Mouse (Mus musculus) left cerebral cortex, adult 9 months (tissue): Measurements from ENCODE around the gene Dennd1b.
A peak's percentile ranks its signal among the peaks of the same experiment; 100 is the strongest.

Experiments used
- DNase-seq, 2 experiments: peaks; one replicate each; pipeline ENCODE4 v3.0.0; 2022; ENCODE audit warnings: low spot score in 2 of 2

Dennd1b gene

DNA sequence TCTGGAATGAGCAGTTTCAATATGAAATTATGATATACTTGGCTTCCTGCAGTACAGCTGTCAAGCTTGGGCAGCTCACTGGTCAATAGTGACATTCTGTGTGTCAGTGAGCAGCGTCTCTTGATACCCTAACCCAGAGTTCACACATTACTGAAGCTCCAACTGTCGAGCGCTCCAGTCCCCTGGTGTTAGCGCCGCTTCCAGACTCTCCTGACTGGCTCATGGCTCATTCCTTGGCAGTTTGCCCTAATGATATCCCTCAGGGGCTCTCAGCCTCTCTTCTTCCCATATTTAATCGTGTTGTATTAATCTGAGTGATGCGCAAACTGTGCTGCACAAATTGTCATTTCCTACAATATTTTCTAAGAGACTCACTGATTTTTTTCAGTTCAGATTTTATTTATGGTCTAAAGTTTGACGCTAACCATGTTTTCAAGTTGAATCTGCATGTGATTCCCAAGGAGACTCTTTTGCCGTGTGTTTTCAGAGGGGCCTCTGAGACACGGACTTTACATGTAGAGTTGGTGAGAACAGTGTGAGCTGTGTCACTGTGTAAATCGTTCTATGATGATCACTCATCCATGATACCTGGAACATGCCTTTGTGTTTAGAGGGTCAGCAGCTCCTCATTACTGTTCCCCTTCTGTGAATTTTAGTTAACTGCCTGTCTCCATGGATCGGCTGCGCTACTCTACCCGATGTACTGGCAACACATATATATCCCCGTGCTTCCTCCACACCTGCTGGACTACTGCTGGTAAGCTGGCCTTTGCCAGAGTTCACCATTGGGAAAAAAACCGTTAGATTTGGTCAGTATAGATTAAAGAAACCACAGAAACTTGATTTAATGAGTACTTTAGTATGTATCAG, 117.5 kb downstream of the Dennd1b start:
- DNase-seq: no peak

DNA sequence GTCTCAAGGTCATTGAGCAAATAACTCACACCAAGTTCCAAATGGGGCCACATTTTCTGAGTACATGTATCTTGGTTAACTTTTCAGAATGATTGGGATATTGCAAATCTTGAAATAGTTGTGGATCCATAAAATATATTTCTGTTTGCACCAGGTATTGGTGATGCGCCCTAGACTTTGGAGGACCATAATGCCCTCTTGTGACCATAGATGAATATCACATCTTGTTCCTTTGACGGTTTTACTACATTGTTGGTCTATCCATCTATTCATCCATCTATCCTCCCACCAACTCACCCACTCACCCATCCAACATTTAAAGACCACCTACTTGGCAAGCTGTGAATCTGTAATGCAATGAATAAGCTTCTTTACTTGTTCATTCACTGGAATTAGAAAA, 120.1 kb downstream of the Dennd1b start:
- DNase-seq: no peak

DNA sequence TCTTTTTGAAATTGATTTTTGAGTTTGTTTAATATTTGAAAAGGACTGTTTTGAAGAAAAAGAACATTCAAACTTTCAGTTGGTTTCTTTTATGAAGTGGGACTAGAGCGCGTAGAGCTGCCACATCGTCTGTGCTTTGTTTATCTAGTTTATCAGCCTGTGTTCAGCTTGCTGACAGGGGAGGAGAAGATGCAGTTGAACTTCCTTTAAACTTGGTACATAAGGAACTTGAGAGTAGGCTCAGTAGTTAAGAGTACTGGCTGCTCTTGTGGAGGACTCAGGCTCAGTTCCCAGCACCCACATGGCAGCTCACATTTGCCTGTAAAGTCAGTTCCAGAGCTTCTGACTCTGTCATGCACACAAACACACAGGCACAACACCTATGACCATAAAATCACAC, 124.3 kb downstream of the Dennd1b start:
- no peak for DNase-seq

DNA sequence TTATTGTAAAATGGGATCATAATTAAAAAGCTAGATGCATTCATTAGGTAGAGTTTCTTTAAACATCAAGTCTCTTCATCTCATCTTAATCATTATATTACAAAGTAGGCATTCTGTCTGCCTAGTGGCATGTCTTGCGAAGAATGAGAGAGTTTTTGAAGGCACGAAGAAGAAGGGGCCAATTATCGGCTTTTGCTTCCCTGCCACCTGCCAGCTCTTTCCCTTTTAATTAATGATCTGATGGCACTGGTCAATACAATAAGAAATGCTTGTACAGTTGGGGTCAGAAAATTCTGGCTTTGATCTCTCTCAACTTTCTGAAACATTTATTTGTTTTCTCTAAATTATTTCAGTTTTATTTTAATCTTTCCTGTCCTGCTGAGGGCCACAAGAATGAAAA, 127.5 kb downstream of the Dennd1b start:
- no peak for DNase-seq

DNA sequence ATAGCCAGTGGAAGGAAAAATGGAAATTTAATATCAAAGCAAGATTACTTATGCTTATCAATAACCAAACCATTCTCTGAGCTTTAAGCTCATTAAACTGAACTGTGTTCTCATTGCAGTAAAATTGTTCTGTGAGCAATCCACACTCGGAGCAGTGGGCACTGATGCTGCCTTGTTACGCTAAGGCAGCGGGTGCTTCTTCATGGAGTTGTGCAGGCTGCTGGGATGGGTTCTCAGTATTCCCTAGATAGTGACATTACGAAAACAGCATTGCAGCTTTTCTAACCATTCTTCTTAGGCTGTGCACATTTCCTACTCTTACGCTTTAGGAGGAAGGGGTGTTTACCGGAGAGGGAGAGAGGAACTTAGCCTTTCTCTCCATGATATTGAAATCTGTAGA, 128.5 kb downstream of the Dennd1b start:
- DNase-seq: no peak

GRCm38 (mm10) chr1:139092144-139092543, 128.9 kb downstream of the Dennd1b start:
- no peak for DNase-seq

DNA sequence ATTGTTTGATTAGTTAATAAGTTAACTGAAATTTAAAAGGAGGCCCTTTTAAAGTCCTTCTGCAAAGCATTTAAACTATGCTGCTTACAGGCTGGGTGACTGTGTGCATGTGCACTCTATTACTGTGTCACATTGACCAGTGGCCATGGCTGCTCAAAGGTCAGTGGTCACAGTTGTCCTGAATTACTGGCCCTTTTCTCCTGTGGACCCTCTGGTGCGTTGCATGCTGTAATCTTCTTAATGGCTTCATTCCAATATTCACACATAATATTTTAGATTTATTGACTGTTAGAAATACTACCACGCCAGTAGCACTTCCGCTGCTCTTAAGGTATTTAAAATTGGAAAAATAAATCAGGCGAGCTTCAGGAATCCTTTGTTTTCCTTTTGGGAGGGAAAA, 129.5 kb downstream of the Dennd1b start:
- no peak for DNase-seq

DNA sequence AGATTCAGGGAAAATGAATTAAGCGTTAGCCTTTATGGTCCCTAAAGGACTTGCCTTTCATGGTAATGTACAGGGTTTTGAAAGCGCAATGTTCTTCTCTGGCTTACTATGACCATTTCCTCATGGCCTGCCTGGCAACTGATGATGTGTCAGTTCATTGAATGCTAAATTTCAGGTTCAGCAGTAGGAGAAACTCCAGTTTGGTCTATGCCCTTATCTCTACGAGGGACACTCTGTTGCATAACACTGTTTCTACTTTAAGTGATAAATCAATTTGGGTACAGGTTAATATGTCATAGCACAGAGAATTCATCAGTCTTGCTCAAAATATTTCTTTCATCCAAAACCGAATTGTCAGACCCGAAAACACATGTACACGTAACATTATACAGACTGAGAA, 133.1 kb downstream of the Dennd1b start:
- no peak for DNase-seq

DNA sequence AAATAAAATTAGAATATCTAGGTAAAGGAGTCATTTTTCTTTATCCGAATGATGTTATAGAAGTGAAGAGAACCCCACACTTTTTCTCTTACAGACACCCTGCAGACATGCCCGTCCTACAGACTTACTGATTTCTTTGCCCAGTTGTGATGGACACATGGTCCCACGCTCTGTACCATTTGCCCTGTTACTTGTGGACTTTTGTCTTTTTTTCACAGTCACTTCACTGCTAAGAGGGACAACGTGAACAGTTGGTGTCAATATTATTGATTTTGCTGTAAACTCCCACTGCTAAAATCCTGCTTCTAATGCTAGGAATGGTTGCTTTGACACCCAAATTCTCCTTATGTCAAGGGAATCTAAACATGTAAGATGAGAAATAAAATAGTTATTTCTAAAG, 134.9 kb downstream of the Dennd1b start:
- no peak for DNase-seq

DNA sequence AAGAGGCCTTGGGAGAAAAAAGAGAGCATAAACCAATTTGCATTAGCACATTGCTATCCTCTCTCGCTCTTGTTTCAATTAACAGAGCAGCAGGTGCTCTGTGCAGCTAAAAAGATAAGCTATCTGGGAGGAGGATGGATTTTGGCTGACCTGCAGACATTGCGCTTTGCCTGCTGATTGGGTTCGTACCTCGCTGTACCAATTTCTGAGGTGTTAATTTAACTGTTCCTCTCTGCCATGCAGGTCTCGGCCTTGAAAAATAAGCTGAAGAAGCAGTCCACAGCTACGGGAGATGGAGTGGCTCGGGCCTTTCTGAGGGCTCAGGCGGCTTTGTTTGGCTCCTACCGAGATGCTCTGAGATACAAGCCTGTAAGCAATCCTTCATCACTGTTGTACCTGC, 138.5 kb downstream of the Dennd1b start:
- DNase-seq: no peak

DNA sequence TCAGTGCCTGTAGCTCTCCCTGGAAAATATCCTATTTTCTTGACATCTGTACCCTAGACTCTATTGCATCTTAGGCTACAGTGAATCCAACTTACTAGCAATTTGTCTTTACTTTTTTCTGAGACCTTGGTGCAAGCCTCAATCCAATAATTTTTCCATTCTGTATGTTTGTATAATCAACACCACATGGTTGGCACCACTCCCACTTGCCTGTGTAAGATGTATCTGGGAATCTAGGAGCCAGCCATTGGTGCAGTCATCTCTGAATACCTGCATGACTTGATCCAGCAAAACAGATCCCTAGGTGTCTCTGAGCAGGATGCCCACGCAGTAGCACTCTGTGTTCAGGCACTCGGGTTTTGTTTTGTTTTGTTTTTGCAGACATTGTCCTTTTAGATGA, 145.0 kb downstream of the Dennd1b start:
- no peak for DNase-seq

GRCm38 (mm10) chr1:139122626-139123025, 159.4 kb downstream of the Dennd1b start:
- DNase-seq: no peak

DNA sequence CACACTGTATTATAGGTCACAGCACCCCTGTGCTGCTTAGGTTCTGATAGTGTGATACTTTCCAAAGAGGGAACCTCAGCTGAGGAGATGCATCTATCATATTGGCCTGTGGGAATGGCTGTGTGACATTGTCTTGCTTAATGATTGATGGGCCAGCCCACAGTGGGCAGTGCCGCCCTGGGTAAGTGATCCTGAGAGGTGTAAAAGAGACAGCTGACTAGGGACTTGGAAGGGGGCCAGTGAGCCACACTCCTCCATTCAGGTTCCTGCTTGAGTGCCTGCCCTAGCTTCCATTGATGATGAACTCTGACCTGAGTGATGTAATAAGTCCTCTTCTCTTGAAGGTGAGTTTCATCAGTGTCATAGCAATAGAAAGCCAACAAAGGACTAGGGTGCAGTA, 176.4 kb downstream of the Dennd1b start:
- no peak for DNase-seq

DNA sequence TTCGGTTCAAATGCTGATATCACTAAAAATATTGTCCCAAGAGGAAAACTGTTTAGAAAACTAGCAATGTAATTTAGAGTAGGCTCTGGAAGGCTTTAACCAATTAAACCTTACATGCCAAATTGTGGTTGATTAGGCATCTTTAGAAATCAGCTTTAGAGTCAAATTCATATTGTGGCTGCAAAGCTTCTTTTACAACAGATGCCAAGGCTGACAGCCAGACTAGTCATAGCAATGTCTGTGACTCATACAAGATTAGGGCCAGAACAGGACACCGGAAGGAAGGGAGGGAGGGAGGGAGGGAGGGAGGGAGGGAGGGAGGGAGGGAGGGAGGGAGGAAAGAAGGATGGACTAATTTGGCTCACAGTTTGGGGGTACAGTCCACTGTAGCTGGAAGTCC, 182.3 kb downstream of the Dennd1b start:
- DNase-seq: no peak

DNA sequence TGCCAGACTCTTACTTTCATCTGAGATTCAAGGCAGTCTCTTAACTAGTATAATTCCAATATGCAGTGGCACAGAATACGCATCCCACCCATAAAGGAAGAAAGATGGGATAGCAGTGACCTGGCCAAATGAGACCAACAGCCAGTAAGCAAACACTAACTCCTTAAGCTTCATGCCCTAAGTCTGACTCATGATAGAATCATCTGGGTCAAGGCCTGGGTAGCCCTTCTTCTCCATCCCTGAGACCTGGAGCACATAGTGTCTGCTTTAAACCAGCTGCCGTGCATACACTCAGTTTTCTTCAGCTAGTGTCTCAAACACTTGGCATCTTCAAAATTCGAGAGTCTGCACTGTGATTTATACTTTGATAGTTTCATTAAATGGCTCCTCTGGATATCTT, 183.1 kb downstream of the Dennd1b start:
- DNase-seq: no peak

- DNase-seq: no peak
Measured at GRCm38 (mm10) chr1:139153006-139153405, 189.8 kb downstream of the Dennd1b start.

DNA sequence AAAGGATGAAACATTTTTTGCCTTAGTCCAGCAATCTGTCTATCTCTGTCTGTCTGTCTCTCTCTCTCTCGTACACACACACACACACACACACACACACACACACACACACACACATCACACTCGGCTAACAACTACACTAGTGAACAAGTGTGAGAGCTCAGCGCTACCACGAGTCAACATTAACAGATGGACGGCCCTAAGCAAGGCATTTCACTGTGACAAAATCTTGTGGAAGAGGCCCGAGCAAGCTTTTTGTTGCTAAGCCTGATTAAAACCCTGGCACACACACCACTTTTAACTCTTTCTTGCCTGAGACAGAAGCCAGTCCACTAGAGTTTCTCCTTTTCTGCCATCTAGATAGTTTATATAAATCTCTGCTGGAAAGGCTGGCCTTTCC, 190.3 kb downstream of the Dennd1b start:
- no peak for DNase-seq

GRCm38 (mm10) chr1:139156397-139156796, 193.2 kb downstream of the Dennd1b start:
- peak in 1 of 2 experiments; percentile 26 for DNase-seq

- no peak for DNase-seq
Measured at GRCm38 (mm10) chr1:139161619-139162018, 198.4 kb downstream of the Dennd1b start.

DNA sequence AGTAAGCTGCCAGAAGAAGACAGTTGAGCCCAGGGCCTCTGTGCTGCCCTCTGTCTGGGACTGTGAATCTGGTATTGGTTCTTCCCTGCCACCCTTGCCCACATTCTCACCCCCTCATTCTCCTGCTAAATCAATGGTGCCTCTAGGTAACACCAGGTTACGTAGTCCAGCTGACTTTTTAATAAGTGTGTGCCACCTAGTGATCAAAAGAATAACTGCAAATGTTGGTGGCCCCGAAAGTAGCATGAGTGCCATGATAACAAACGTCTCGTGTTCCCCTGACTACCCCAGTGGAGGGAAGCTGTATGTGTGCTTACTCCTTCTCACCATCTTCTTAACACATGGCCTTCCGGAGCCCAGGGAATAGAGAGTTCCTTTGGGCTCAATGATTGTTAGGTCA, 199.6 kb downstream of the Dennd1b start:
- DNase-seq: peak in 1 of 2 experiments; percentile 37

DNA sequence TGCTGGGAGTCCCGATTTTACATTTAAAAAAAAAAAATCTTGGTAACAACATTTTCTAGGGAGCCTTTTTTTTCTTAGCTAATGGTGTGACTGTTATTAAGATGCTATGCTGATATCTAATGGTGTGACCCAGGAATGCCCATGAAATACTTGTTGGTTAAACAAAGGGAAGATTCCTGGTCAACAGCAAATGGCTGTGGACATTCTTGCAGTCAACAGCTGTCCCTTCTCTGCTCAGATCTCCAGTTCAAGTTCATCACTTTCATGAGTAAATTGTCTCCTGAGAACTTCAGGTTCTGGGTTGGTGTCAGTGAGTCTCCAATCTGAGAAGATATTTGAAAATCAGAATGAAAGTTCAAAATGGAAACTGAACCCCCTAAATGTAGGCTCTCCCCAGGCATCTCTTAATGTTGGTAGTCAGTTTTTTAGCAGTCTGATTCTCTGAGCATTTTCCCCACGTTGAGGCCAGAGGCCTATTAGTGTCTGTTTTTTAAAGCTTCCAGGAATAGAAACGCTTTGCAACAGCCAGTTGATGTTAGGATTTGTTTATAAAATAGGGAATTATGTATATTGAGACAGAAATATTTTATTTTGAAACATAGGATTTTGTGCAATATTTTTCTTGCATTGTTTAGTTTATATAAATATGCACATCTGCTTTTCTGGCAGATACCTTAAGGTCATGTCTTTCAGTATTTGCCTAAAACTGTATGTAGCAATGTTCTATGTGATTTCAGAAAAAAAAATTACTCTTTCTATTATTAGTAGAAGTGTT, 211.0 kb downstream of the Dennd1b start:
- DNase-seq: no peak

DNA sequence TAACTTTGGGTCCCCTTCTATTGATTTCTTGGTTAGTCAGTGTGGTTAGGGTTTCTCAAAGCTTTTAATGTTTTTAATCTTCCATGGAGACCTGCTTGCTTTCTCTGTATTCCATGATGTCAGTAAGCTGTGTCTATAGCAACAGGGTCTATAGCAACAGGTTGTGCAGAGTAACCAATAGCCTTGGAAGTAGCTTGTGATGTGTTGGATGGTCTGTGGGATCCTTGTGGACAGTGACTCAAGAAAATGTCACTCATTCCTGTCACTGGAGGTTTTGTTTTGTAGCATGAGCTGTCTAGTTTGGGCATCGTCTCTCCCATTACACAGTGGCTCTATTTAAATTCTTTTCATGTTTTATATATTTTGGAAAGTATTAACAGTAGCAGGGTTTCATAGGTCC, 216.5 kb downstream of the Dennd1b start:
- DNase-seq: no peak

GRCm38 (mm10) chr1:139180481-139181149, 217.4 kb downstream of the Dennd1b start:
- DNase-seq: peak in 1 of 2 experiments; percentile 16
